Comparison of ENCODE assay signal across 30 mouse cellular contexts in genomic region chr6:48864181-48864580, GRCm38 (mm10). TPM values are rescaled to one million over a fixed set of nuclear protein-coding genes. Genes with fewer than 3 reads are reported as not detected.
A peak's percentile ranks its signal among the peaks of the same experiment; 100 is the strongest.
DNase-seq lines count a peak whose midpoint lies in the region; ATAC-seq lines count a peak whose summit lies in the region.
"Had no signal": no experiment of that assay in that cellular context is flagged by ENCODE, and none has a peak within 500 bp of the region (broad histone marks: within the 10 kb centered on the region; RNA-seq: fewer than 3 reads in every experiment).

No protein-coding gene starts in this region.

- no peak overlapping the region for H3K4me3 ChIP-seq in hindbrain, embryonic 10.5 days
- H3K4me3 ChIP-seq in hindbrain, embryonic 16.5 days (ENCODE audit: low read length) = no peak overlapping the region
- no peak overlapping the region for H3K4me3 ChIP-seq in kidney, embryonic 16.5 days (ENCODE audit: low read length)
- no peak overlapping the region for H3K4me3 ChIP-seq in kidney, embryonic 14.5 days (ENCODE audit: low read length)
- H3K4me3 ChIP-seq in intestine, embryonic 14.5 days (ENCODE audit: low read depth, low read length) = no peak overlapping the region
- H3K4me3 ChIP-seq: erythroblast, embryonic 14.5 days; gastrocnemius, adult 2 months; heart, adult 2 months; heart, embryonic 13.5 days; hindbrain, embryonic 12.5 days; lung, embryonic 15.5 days; midbrain, embryonic 10.5 days; midbrain, embryonic 15.5 days; neural tube, embryonic 15.5 days had no signal

- H3K9me3 ChIP-seq in hindbrain, embryonic 10.5 days = no peaks in the 10 kb centered on the region
- no peaks in the 10 kb centered on the region for H3K9me3 ChIP-seq in hindbrain, embryonic 16.5 days (ENCODE audit: control insufficient read depth, low read length)
- H3K9me3 ChIP-seq in kidney, embryonic 16.5 days (ENCODE audit: low read length) = no peaks in the 10 kb centered on the region
- no peaks in the 10 kb centered on the region for H3K9me3 ChIP-seq in kidney, embryonic 14.5 days (ENCODE audit: control insufficient read depth, low read length)
- no peaks in the 10 kb centered on the region for H3K9me3 ChIP-seq in intestine, embryonic 14.5 days (ENCODE audit: control insufficient read depth, low read length)
- H3K9me3 ChIP-seq: heart, embryonic 13.5 days; hindbrain, embryonic 12.5 days; lung, embryonic 15.5 days; midbrain, embryonic 10.5 days; midbrain, embryonic 15.5 days; neural tube, embryonic 15.5 days had no signal

- H3K27ac ChIP-seq in hindbrain, embryonic 10.5 days = 0 out of 2 replicates have a peak overlapping the region, but pooled peaks have one; percentile 3
- H3K27ac ChIP-seq in hindbrain, embryonic 16.5 days (ENCODE audit: low read depth, low read length) = no peak overlapping the region
- peak overlapping the region; percentile 94; the same call in 1 of the 2 replicates for H3K27ac ChIP-seq in kidney, embryonic 16.5 days (ENCODE audit: low read length)
- no peak overlapping the region for H3K27ac ChIP-seq in kidney, embryonic 14.5 days (ENCODE audit: low read depth, low read length)
- H3K27ac ChIP-seq in intestine, embryonic 14.5 days (ENCODE audit: low read depth) = peak overlapping the region; percentile 69
- H3K27ac ChIP-seq: gastrocnemius, adult 2 months; heart, adult 2 months; heart, embryonic 13.5 days; hindbrain, embryonic 12.5 days; lung, embryonic 15.5 days; midbrain, embryonic 10.5 days; midbrain, embryonic 15.5 days; neural tube, embryonic 15.5 days had no signal

- ATAC-seq in hindbrain, embryonic 16.5 days = no peak
- ATAC-seq in kidney, embryonic 16.5 days (ENCODE audit: low FRiP score, low TSS enrichment) = no peak
- ATAC-seq in kidney, embryonic 14.5 days (ENCODE audit: low FRiP score, low TSS enrichment) = no peak
- ATAC-seq in intestine, embryonic 14.5 days (replicated peaks; ENCODE audit: low FRiP score, low TSS enrichment, low read depth) = no peak
- ATAC-seq: forebrain, embryonic 16.5 days; midbrain, embryonic 15.5 days; Patski had no signal

- H3K4me2 ChIP-seq in hindbrain, embryonic 16.5 days (ENCODE audit: low read length) = no peak overlapping the region
- no peak overlapping the region for H3K4me2 ChIP-seq in kidney, embryonic 16.5 days (replicated peaks; ENCODE audit: low read depth, low read length)
- no peak overlapping the region for H3K4me2 ChIP-seq in kidney, embryonic 14.5 days (replicated peaks; ENCODE audit: low read depth, low read length)
- H3K4me2 ChIP-seq in intestine, embryonic 14.5 days (ENCODE audit: low read length) = no peak overlapping the region
- H3K4me2 ChIP-seq: heart, embryonic 13.5 days; hindbrain, embryonic 12.5 days; lung, embryonic 15.5 days; midbrain, embryonic 15.5 days; neural tube, embryonic 15.5 days had no signal

- peaks cover 7% of the 10 kb centered on the region for H3K27me3 ChIP-seq in hindbrain, embryonic 10.5 days (ENCODE audit: insufficient read depth, poor library complexity, severe bottlenecking)
- no peaks in the 10 kb centered on the region for H3K27me3 ChIP-seq in hindbrain, embryonic 16.5 days (replicated peaks; ENCODE audit: control insufficient read depth, insufficient read depth, low read length)
- no peaks in the 10 kb centered on the region for H3K27me3 ChIP-seq in kidney, embryonic 16.5 days (ENCODE audit: insufficient read depth, low read length)
- H3K27me3 ChIP-seq in kidney, embryonic 14.5 days (ENCODE audit: control insufficient read depth, insufficient read depth, low read length) = no peaks in the 10 kb centered on the region
- H3K27me3 ChIP-seq in intestine, embryonic 14.5 days (replicated peaks; ENCODE audit: control insufficient read depth, insufficient read depth, low read length) = no peaks in the 10 kb centered on the region
- H3K27me3 ChIP-seq: heart, embryonic 13.5 days; lung, embryonic 15.5 days; midbrain, embryonic 15.5 days; Patski had no signal

- no peak for DNase-seq in hindbrain, embryonic 10.5 days (ENCODE audit: low spot score)
- DNase-seq in intestine, embryonic 14.5 days (ENCODE audit: low spot score) = peak; percentile 51
- peak; percentile 5 for DNase-seq in kidney, postnatal 10 days
- no peak for DNase-seq in urinary bladder, postnatal 10 days (ENCODE audit: low spot score)
- no peak for DNase-seq in thymus, postnatal 25 days
- DNase-seq: adrenal gland, postnatal 14 days; cerebellum, adult 18-20 months; cerebellum, postnatal 10 days; gastrocnemius, adult 2 months; gastrocnemius, postnatal 36 days; heart, adult 2 months; heart, postnatal 10 days; layer of hippocampus, adult 9-11 months; retina, postnatal 1 day; right cerebral cortex, postnatal 25 days; spleen, adult 18-20 months had no signal

- no peaks in the 10 kb centered on the region for H3K36me3 ChIP-seq in hindbrain, embryonic 10.5 days
- no peaks in the 10 kb centered on the region for H3K36me3 ChIP-seq in hindbrain, embryonic 16.5 days (ENCODE audit: control insufficient read depth, insufficient read depth, low read length)
- H3K36me3 ChIP-seq in kidney, embryonic 16.5 days (ENCODE audit: insufficient read depth, low read length) = no peaks in the 10 kb centered on the region
- H3K36me3 ChIP-seq in kidney, embryonic 14.5 days (ENCODE audit: control insufficient read depth, insufficient read depth, low read length) = no peaks in the 10 kb centered on the region
- H3K36me3 ChIP-seq in intestine, embryonic 14.5 days (ENCODE audit: control insufficient read depth, insufficient read depth, low read length) = no peaks in the 10 kb centered on the region
- H3K36me3 ChIP-seq: heart, embryonic 13.5 days; hindbrain, embryonic 12.5 days; lung, embryonic 15.5 days; midbrain, embryonic 10.5 days; midbrain, embryonic 15.5 days; neural tube, embryonic 15.5 days had no signal

- H3K9ac ChIP-seq in hindbrain, embryonic 16.5 days (ENCODE audit: low read depth, low read length) = no peak overlapping the region
- H3K9ac ChIP-seq in kidney, embryonic 16.5 days (replicated peaks; ENCODE audit: low read length) = no peak overlapping the region
- no peak overlapping the region for H3K9ac ChIP-seq in kidney, embryonic 14.5 days (ENCODE audit: low read depth, low read length)
- no peak overlapping the region for H3K9ac ChIP-seq in intestine, embryonic 14.5 days (ENCODE audit: low read length)
- H3K9ac ChIP-seq: heart, embryonic 13.5 days; hindbrain, embryonic 12.5 days; lung, embryonic 15.5 days; midbrain, embryonic 15.5 days; neural tube, embryonic 15.5 days had no signal

- H3K4me1 ChIP-seq in hindbrain, embryonic 10.5 days (replicated peaks) = peaks cover 44% of the 10 kb centered on the region
- no peaks in the 10 kb centered on the region; the same call in 1 of the 2 replicates for H3K4me1 ChIP-seq in hindbrain, embryonic 16.5 days (ENCODE audit: control insufficient read depth, insufficient read depth, low read depth, low read length)
- peaks cover 15% of the 10 kb centered on the region; the same call in 1 of the 2 replicates for H3K4me1 ChIP-seq in kidney, embryonic 16.5 days (ENCODE audit: insufficient read depth, low read length)
- no peaks in the 10 kb centered on the region; the same call in 1 of the 2 replicates for H3K4me1 ChIP-seq in kidney, embryonic 14.5 days (ENCODE audit: control insufficient read depth, insufficient read depth, low read length)
- H3K4me1 ChIP-seq in intestine, embryonic 14.5 days (replicated peaks; ENCODE audit: control insufficient read depth, insufficient read depth, low read length) = peaks cover 16% of the 10 kb centered on the region

- 57% methylated on average over 3 of the region's 3 CpGs for WGBS in hindbrain, embryonic 10.5 days
- 49% methylated on average over 3 of the region's 3 CpGs for WGBS in hindbrain, embryonic 16.5 days
- 43% methylated on average over 3 of the region's 3 CpGs for WGBS in kidney, embryonic 16.5 days
- WGBS in kidney, embryonic 14.5 days = 47% methylated on average over 3 of the region's 3 CpGs
- 38% methylated on average over 3 of the region's 3 CpGs for WGBS in intestine, embryonic 14.5 days

RNA-seq across cellular contexts. Expression of gene Aoc1, which starts 8.5 kb away (rescaled TPM):
- polyA plus RNA-seq in hindbrain, embryonic 10.5 days (2016; fragmentation: Nextera tagmentation; extraction: Ambion mirVana) = not detected in 2 replicates
- polyA plus RNA-seq in hindbrain, embryonic 16.5 days (2015; fragmentation: Nextera tagmentation; extraction: Ambion mirVana) = not detected in 2 replicates
- polyA plus RNA-seq in kidney, embryonic 16.5 days (2015; fragmentation: Nextera tagmentation; extraction: Ambion mirVana) = 4.7 and 6.0 TPM in 2 replicates
- polyA plus RNA-seq in kidney, embryonic 14.5 days (2014; fragmentation: Nextera tagmentation; extraction: Ambion mirVana) = 0.99 and 1.4 TPM in 2 replicates
- 2.5 and 2.8 TPM in 2 replicates for polyA plus RNA-seq in intestine, embryonic 14.5 days (2014; fragmentation: Nextera tagmentation; extraction: Ambion mirVana)
- polyA plus RNA-seq: erythroblast, embryonic 14.5 days; forebrain, embryonic 11.5 days; forebrain, embryonic 16.5 days; heart, embryonic 13.5 days; hindbrain, embryonic 12.5 days; limb, embryonic 11.5 days; midbrain, embryonic 10.5 days; midbrain, embryonic 15.5 days; neural tube, embryonic 15.5 days had no signal

RNA-seq across cellular contexts. Expression of gene Tmem176b, which starts 22.9 kb away (rescaled TPM):
- 34.0 and 52.9 TPM in 2 replicates for polyA plus RNA-seq in hindbrain, embryonic 10.5 days (2016; fragmentation: Nextera tagmentation; extraction: Ambion mirVana)
- 140 and 143 TPM in 2 replicates for polyA plus RNA-seq in hindbrain, embryonic 16.5 days (2015; fragmentation: Nextera tagmentation; extraction: Ambion mirVana)
- polyA plus RNA-seq in kidney, embryonic 16.5 days (2015; fragmentation: Nextera tagmentation; extraction: Ambion mirVana) = 479 and 496 TPM in 2 replicates
- 308 and 313 TPM in 2 replicates for polyA plus RNA-seq in kidney, embryonic 14.5 days (2014; fragmentation: Nextera tagmentation; extraction: Ambion mirVana)
- 373 and 390 TPM in 2 replicates for polyA plus RNA-seq in intestine, embryonic 14.5 days (2014; fragmentation: Nextera tagmentation; extraction: Ambion mirVana)

RNA-seq across cellular contexts. Expression of gene Tmem176a, which starts 23.5 kb away (rescaled TPM):
- 16.9 and 21.5 TPM in 2 replicates for polyA plus RNA-seq in hindbrain, embryonic 10.5 days (2016; fragmentation: Nextera tagmentation; extraction: Ambion mirVana)
- polyA plus RNA-seq in hindbrain, embryonic 16.5 days (2015; fragmentation: Nextera tagmentation; extraction: Ambion mirVana) = 28.1 and 30.8 TPM in 2 replicates
- polyA plus RNA-seq in kidney, embryonic 16.5 days (2015; fragmentation: Nextera tagmentation; extraction: Ambion mirVana) = 194 and 227 TPM in 2 replicates
- polyA plus RNA-seq in kidney, embryonic 14.5 days (2014; fragmentation: Nextera tagmentation; extraction: Ambion mirVana) = 123 and 135 TPM in 2 replicates
- polyA plus RNA-seq in intestine, embryonic 14.5 days (2014; fragmentation: Nextera tagmentation; extraction: Ambion mirVana) = 171 and 182 TPM in 2 replicates

Comparison
In these comparisons a context has a peak if more than half of its experiments do, and no peak if none do; other contexts are left out.
1. H3K27ac ChIP-seq: peak in hindbrain, embryonic 10.5 days (single experiment), kidney, embryonic 16.5 days (single experiment) and intestine, embryonic 14.5 days (single experiment); none in hindbrain, embryonic 16.5 days (single experiment) and kidney, embryonic 14.5 days (single experiment).
2. DNase-seq: peak in intestine, embryonic 14.5 days (single experiment) and kidney, postnatal 10 days (single experiment); none in hindbrain, embryonic 10.5 days (single experiment), urinary bladder, postnatal 10 days (single experiment) and thymus, postnatal 25 days (single experiment).